Mouse (Mus musculus): Measurements from ENCODE around the gene Aurkaip1.

DNA sequence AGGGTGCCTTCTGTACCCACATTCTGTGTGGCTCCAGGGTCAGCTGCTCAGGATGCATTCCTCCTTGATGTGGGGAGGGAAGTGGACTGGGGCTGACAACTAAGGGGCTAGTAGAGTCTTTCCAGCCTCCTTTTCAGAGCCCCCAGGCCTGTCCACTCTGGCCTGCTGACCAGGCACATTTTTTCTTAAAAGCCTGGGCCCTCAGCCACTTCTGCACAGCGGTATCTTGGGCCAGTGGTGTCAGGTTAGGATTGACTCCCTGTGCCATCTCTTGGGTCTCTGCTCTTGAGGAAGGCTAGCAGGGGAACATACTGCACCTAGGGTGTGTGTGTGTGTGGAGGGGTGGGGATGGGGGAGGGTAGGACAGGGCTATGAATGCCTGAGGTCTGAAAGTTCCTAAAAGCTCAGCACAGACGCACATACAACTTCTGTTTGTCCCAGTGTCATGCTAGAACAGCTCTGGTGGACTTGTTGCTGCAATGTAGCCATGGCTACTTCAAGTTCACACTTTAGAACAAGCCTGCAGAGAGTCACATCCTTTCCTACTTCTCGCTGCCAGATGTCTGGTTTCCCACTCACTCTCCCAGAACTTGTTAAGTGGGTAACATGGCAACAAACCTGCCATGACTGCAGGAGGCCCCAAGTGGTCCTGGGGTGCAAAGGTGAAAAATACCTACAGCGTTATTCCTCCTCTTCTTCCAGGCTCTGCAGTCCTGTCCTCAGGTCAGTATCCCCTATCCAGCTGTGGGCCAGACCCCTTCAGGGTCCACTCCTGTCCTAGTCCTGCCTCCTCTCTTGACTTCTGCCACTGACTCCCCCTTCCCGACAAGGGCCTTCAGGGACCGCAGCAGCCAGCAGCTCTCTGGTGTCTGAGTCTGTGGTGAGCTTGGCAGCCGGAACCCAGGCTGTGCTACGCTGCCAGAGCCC is 9.3 kb downstream of the Aurkaip1 start:
- TF ChIP-seq CTCF (IDR thresholded peaks at IDR 0.05; ENCODE audit: borderline replicate concordance, insufficient read depth, low read depth, low read length) = no peak
- no peak for TF ChIP-seq POLR2A (IDR thresholded peaks at IDR 0.05; ENCODE audit: borderline replicate concordance, insufficient read depth, low read length)
